Mouse (Mus musculus): Measurements from ENCODE around the gene Mmp9.

The Mmp9 gene

GRCm38 (mm10) chr2:164991808-164992207, 51.2 kb downstream of the Mmp9 start:
- in situ Hi-C loops (cut with MboI), result no loop called here

DNA sequence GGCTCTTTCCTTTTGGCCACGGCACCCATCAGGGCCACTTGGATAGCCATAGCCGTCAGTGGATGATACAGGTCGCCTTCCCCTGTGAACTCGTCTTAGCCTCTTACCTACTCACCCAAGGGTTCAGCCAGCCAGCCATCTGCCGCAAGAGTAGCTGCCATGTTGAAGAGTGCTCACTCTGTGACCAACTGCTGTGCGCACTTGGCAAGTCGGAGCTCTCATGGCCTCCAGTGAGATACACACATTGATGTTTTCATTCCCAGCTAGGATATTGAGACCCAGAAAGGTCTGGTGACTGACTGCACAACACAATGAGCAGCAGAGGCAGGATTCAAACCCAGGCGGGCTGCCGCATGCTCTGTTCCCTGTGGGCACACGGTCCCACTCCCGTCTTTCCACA, 53.6 kb downstream of the Mmp9 start:
- in situ Hi-C loops (cut with MboI), result no loop called here

- in situ Hi-C loops (cut with MboI), result no loop called here
Observed at GRCm38 (mm10) chr2:164994659-164995428, 54.3 kb downstream of the Mmp9 start.

GRCm38 (mm10) chr2:164995976-164996375, 55.4 kb downstream of the Mmp9 start:
- in situ Hi-C loops (cut with MboI), result no loop called here

GRCm38 (mm10) chr2:164996848-164997720, 56.5 kb downstream of the Mmp9 start:
- in situ Hi-C loops (cut with MboI), result no loop called here

- in situ Hi-C loops (cut with MboI), result no loop called here
Observed at GRCm38 (mm10) chr2:164997721-164998428, 57.3 kb downstream of the Mmp9 start.

GRCm38 (mm10) chr2:165001958-165002357, 61.4 kb downstream of the Mmp9 start:
- in situ Hi-C loops (cut with MboI), result no loop called here

GRCm38 (mm10) chr2:165003108-165003507, 62.5 kb downstream of the Mmp9 start:
- in situ Hi-C loops (cut with MboI), result no loop called here

DNA sequence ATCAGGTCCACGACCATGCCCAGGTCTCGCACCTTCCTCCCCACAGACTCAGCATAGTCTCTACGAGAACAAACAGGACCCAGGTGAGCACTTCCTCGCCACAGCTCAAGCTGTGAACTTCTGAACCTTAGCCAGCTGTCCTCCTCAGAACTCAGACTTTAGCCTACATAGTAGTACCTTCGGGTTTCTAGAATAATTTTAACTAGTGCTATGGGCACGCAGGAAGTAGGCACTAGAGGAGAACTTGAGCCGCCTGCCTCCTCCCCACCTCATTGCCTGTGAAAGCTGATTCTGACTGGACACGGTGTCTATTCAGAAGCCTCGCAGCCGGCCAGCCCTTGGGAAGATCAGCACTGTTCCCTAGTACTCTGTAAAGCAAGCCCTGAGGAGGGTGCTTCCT, 63.7 kb downstream of the Mmp9 start:
- in situ Hi-C loops (cut with MboI), result no loop called here

Measured in mature B cell (primary cell).